8 mouse cellular contexts compared by ENCODE assay signal in genomic region chr4:84883646-84884045, GRCm38 (mm10). TPM values are rescaled to one million over a fixed set of nuclear protein-coding genes. Genes with fewer than 3 reads are reported as not detected.
DNase-seq lines count a peak whose midpoint lies in the region; ATAC-seq lines count a peak whose summit lies in the region.

No protein-coding gene starts in this region.

- H3K4me2 ChIP-seq in heart, embryonic 14.5 days (ENCODE audit: low read length): peak overlapping the region; percentile 71

- H3K9ac ChIP-seq in heart, embryonic 14.5 days (ENCODE audit: low read length): peak overlapping the region; percentile 94

- no peaks in the 10 kb centered on the region for H3K36me3 ChIP-seq in heart, embryonic 14.5 days (ENCODE audit: control insufficient read depth, insufficient read depth, low read length)
- no peaks in the 10 kb centered on the region for H3K36me3 ChIP-seq in hindbrain, embryonic 10.5 days
- H3K36me3 ChIP-seq in midbrain, embryonic 10.5 days: no peaks in the 10 kb centered on the region

- H3K4me1 ChIP-seq in heart, embryonic 14.5 days (ENCODE audit: control insufficient read depth in 2 of 2, insufficient read depth in 2 of 2, low read length in 2 of 2): peaks cover 0 to 3% of the 10 kb centered on the region in 2 experiments; a peak in 1 of 4 replicates
- no peaks in the 10 kb centered on the region for H3K4me1 ChIP-seq in brown adipose tissue, adult 24 weeks (ENCODE audit: control insufficient read depth, insufficient read depth, insufficient read length, low read length)
- H3K4me1 ChIP-seq in hindbrain, embryonic 10.5 days (replicated peaks): peaks cover 16% of the 10 kb centered on the region; the same call in 1 of the 2 replicates
- H3K4me1 ChIP-seq in midbrain, embryonic 10.5 days: peaks cover 19% of the 10 kb centered on the region

- peak overlapping the region; percentile 77 to 79; a peak in 3 of 4 replicates for H3K4me3 ChIP-seq in heart, embryonic 14.5 days (ENCODE audit: control insufficient read depth in 1 of 2, insufficient read depth in 1 of 2, low read depth in 1 of 2, low read length in 2 of 2)
- peak overlapping the region; percentile 85 for H3K4me3 ChIP-seq in brown adipose tissue, adult 24 weeks (ENCODE audit: insufficient read depth, low read depth, low read length)
- H3K4me3 ChIP-seq in hindbrain, embryonic 10.5 days: peak overlapping the region; percentile 71
- H3K4me3 ChIP-seq in midbrain, embryonic 10.5 days: peak overlapping the region; percentile 72

- WGBS in heart, embryonic 14.5 days: 74% methylated on average over 12 of the region's 12 CpGs
- 76% methylated on average over 12 of the region's 12 CpGs for WGBS in hindbrain, embryonic 10.5 days
- WGBS in midbrain, embryonic 10.5 days: 57% methylated on average over 12 of the region's 12 CpGs

- DNase-seq in heart, postnatal 14 days: no peak
- DNase-seq in hindbrain, embryonic 10.5 days (ENCODE audit: low spot score): no peak
- no peak for DNase-seq in midbrain, embryonic 10.5 days (ENCODE audit: low spot score)
- DNase-seq in cerebellum, adult 8-10 months: no peak
- no peak for DNase-seq in cerebellum, adult 11-12 months
- DNase-seq in left cerebral cortex, adult 18-20 months (ENCODE audit: low spot score in 2 of 2): no peak

- no peaks in the 10 kb centered on the region for H3K27me3 ChIP-seq in heart, embryonic 14.5 days (ENCODE audit: control insufficient read depth, insufficient read depth, low read length)
- H3K27me3 ChIP-seq in hindbrain, embryonic 10.5 days (ENCODE audit: insufficient read depth, poor library complexity, severe bottlenecking): peaks cover 17% of the 10 kb centered on the region
- H3K27me3 ChIP-seq in midbrain, embryonic 10.5 days (ENCODE audit: low read depth, poor library complexity, severe bottlenecking): peaks cover 20% of the 10 kb centered on the region

- H3K27ac ChIP-seq in heart, embryonic 14.5 days (replicated peaks in 1 of 2; ENCODE audit: control insufficient read depth in 1 of 2, insufficient read depth in 1 of 2, low read depth in 2 of 2, low read length in 2 of 2): peak overlapping the region; percentile 85; a peak in 2 of 4 replicates
- H3K27ac ChIP-seq in brown adipose tissue, adult 24 weeks (replicated peaks; ENCODE audit: low read depth, low read length): peak overlapping the region; percentile 33; the same call in 1 of the 2 replicates
- peak overlapping the region; percentile 97 for H3K27ac ChIP-seq in hindbrain, embryonic 10.5 days
- H3K27ac ChIP-seq in midbrain, embryonic 10.5 days (replicated peaks): peak overlapping the region; percentile 96

- intact Hi-C loops in heart, postnatal 14 days (cut with DNase I): no loop called here

- no peak for ATAC-seq in heart, embryonic 14.5 days (ENCODE audit: insufficient number of reproducible peaks, insufficient read depth, low FRiP score, low read depth)

- no peaks in the 10 kb centered on the region for H3K9me3 ChIP-seq in heart, embryonic 14.5 days (ENCODE audit: control insufficient read depth, low read length)
- peaks cover 5% of the 10 kb centered on the region; the same call in 1 of the 2 replicates for H3K9me3 ChIP-seq in hindbrain, embryonic 10.5 days
- peaks cover 6% of the 10 kb centered on the region; the same call in 1 of the 2 replicates for H3K9me3 ChIP-seq in midbrain, embryonic 10.5 days (replicated peaks)

RNA-seq across cellular contexts. Expression of gene Cntln, which starts 0.5 kb away (rescaled TPM):
- 6.5 and 7.0 TPM in 2 replicates for polyA plus RNA-seq in heart, embryonic 14.5 days (2014; fragmentation: Nextera tagmentation; extraction: Ambion mirVana)
- total RNA-seq in heart, postnatal 14 days (2021): 1 to 10 TPM; 4.7 to 4.9 TPM
- polyA plus RNA-seq in brown adipose tissue, adult 24 weeks (2012; ENCODE audit: insufficient read depth, insufficient read length, missing spikeins): 1.8 and 2.3 TPM in 2 replicates
- 4.4 and 5.4 TPM in 2 replicates for polyA plus RNA-seq in hindbrain, embryonic 10.5 days (2016; fragmentation: Nextera tagmentation; extraction: Ambion mirVana)
- 5.2 and 5.4 TPM in 2 replicates for polyA plus RNA-seq in midbrain, embryonic 10.5 days (2016; fragmentation: Nextera tagmentation; extraction: Ambion mirVana)
- 10 to 100 TPM in 1 of 2 experiments, 1 to 10 TPM in 1; 9.1 to 10.5 TPM for total RNA-seq in left cerebral cortex, adult 18-20 months (2021)

Comparison
In these comparisons a context has a peak if more than half of its experiments do, and no peak if none do; other contexts are left out.
1. H3K27ac ChIP-seq: peak in every context shown above with its lines; median percentile 97 in hindbrain, embryonic 10.5 days; 96 in midbrain, embryonic 10.5 days; 85 in heart, embryonic 14.5 days; 33 in brown adipose tissue, adult 24 weeks.